ENCODE assay signal across 20 mouse cellular contexts in genomic region chr5:96183211-96183610, GRCm38 (mm10).
"Had no signal": no experiment of that assay in that cellular context is flagged by ENCODE, and none has a peak within 500 bp of the region (broad histone marks: within the 10 kb centered on the region; RNA-seq: fewer than 3 reads in every experiment).

No protein-coding gene starts in this region.

- DNase-seq: lung, adult 18-20 months; lung, postnatal 14 days; lung, postnatal 36 days; midbrain, embryonic 14.5 days; retina, postnatal 1 day; right cerebral cortex, adult 18-20 months; right cerebral cortex, postnatal 25 days; thymus, adult 2 months; thymus, postnatal 25 days; thymus, postnatal 4 days had no signal

- H3K4me2 ChIP-seq: liver, embryonic 12.5 days; lung, embryonic 15.5 days; neural tube, embryonic 13.5 days; neural tube, embryonic 15.5 days; stomach, embryonic 15.5 days had no signal

- H3K9ac ChIP-seq: liver, embryonic 12.5 days; liver, embryonic 14.5 days; lung, embryonic 15.5 days; neural tube, embryonic 13.5 days; neural tube, embryonic 15.5 days; stomach, embryonic 15.5 days had no signal

- H3K27ac ChIP-seq: liver, embryonic 12.5 days; liver, embryonic 14.5 days; lung, embryonic 15.5 days; midbrain, embryonic 10.5 days; neural tube, embryonic 13.5 days; neural tube, embryonic 15.5 days; stomach, embryonic 15.5 days; stomach, postnatal 0 days had no signal

- H3K4me1 ChIP-seq: liver, embryonic 12.5 days; lung, embryonic 15.5 days; midbrain, embryonic 10.5 days; neural tube, embryonic 13.5 days; neural tube, embryonic 15.5 days; stomach, embryonic 15.5 days had no signal

- H3K27me3 ChIP-seq: liver, embryonic 12.5 days; lung, embryonic 15.5 days; neural tube, embryonic 13.5 days; neural tube, embryonic 15.5 days; stomach, embryonic 15.5 days had no signal

- H3K4me3 ChIP-seq: liver, embryonic 12.5 days; lung, embryonic 15.5 days; midbrain, embryonic 10.5 days; myocyte; neural tube, embryonic 13.5 days; neural tube, embryonic 15.5 days; stomach, embryonic 15.5 days had no signal

- H3K36me3 ChIP-seq: liver, embryonic 12.5 days; lung, embryonic 15.5 days; midbrain, embryonic 10.5 days; neural tube, embryonic 13.5 days; neural tube, embryonic 15.5 days; stomach, embryonic 15.5 days had no signal

- ATAC-seq: liver, embryonic 12.5 days; lung, postnatal 0 days had no signal

- H3K9me3 ChIP-seq: liver, embryonic 12.5 days; lung, embryonic 15.5 days; midbrain, embryonic 10.5 days; neural tube, embryonic 13.5 days; neural tube, embryonic 15.5 days; stomach, embryonic 15.5 days had no signal
